Mouse (Mus musculus) heart, postnatal 4 days (tissue): Measurements from ENCODE around the gene Arhgap40. TPM values are rescaled to one million over a fixed set of nuclear protein-coding genes. Genes with fewer than 3 reads are reported as not detected.

Experiments
- DNase-seq: peaks from one replicate; pipeline ENCODE4 v3.0.0; 2021
- total RNA-seq, 2 experiments: library from RNA; stranded (reverse); gene quantifications; 2 replicates each; pipeline ENCODE4 v1.2.3; 2021

Gene Arhgap40
- total RNA-seq, result not detected

DNA sequence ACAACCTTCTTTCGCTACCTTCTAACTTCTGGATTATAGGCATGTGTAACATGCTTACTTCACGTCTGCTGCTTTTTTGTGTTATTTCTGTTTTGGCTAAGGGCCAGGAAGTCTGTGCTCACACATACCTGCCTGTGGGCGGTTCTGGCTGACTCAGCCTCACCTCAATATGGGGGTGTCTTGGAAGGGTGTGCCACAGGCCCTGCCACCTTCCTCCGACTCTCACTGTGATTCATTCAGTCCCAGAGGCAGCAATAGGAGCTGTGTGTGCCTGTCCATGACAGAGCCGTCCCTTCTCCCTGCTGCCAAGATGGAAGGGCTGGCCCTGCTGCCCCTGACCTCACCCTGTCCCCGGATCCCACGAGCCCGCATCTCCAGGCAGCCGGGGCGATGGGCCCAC is at the start of gene Arhgap40:
Arhgap40 (plus strand) TSS at position 269 of the 400 bp plus-strand sequence.
- no peak for DNase-seq

GRCm38 (mm10) chr2:158474159-158474558 is 38.4 kb upstream of the Arhgap40 start:
- DNase-seq, result no peak

DNA sequence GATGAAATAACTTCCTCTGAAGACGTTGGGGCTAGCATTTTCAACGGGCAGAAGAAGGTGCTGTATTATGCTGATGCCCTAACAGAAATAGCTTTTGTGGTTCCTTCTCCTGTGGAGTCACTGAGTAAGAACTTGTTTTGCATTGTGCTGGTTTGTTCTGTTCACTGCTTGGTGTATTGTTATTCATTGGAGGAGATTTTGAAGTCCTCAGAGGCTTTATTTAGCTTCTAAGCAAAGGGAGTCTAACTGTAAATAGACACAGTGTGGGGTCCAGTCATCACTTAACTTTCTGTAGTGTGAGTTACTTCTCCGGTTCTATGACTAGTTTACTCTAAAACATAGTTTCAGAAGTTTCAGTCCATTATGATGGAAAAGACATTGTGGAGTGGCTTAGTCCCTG is 35.0 kb upstream of the Arhgap40 start:
- DNase-seq, result no peak

DNA sequence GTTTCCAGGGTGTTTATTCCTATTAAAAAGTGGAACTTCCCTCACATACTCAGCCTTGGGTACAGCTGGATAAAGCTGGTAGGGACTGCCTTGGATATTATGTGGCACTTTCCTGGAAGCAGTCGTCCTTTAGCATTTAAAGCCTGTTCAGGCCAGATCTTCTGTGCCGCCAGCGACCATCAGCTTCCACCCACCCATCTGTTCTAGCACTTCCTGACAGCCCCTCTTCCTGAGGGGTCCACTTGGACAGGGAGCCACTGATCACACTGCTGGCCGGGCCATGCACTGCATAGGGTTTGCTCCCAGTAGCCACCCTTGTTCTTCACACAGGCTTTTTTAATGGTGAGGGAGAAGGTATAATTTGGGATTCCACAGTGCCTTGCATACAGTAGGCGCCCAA is 14.1 kb upstream of the Arhgap40 start:
- no peak for DNase-seq

- no peak for DNase-seq
These were observed 10.5 kb upstream of the Arhgap40 start, which contains the start of gene Adig for GRCm38 (mm10) chr2:158501836-158502812. TSS of gene Adig (plus strand) at chr2:158502612.

GRCm38 (mm10) chr2:158503226-158503625 is 9.4 kb upstream of the Arhgap40 start:
- no peak for DNase-seq

GRCm38 (mm10) chr2:158503671-158504070 is 8.9 kb upstream of the Arhgap40 start:
- no peak for DNase-seq

- no peak for DNase-seq
These were observed 6.1 kb upstream of the Arhgap40 start for GRCm38 (mm10) chr2:158506475-158506874.

DNA sequence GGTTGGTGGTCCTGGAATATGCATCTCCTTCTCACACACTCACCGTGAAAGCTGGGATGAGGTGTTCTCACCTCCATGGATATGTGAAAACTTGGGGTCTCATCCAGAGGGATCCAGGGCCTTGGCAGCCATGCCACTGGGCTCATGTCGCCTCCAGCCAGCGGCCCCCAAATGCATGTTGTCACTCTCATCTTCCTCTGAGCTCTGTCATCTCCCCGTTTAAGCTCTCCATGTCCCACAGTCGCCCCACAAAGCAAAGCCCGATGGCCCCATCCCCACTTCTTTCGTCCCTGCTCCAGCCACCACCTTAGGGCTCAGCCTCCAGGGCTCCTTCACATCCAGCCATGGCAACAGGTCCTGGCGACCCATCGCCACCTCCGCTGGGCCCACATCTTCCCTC is 5.5 kb upstream of the Arhgap40 start:
- DNase-seq, result no peak

- peak; percentile 64 for DNase-seq
These were observed 1.9 kb upstream of the Arhgap40 start for GRCm38 (mm10) chr2:158510665-158511064.

DNA sequence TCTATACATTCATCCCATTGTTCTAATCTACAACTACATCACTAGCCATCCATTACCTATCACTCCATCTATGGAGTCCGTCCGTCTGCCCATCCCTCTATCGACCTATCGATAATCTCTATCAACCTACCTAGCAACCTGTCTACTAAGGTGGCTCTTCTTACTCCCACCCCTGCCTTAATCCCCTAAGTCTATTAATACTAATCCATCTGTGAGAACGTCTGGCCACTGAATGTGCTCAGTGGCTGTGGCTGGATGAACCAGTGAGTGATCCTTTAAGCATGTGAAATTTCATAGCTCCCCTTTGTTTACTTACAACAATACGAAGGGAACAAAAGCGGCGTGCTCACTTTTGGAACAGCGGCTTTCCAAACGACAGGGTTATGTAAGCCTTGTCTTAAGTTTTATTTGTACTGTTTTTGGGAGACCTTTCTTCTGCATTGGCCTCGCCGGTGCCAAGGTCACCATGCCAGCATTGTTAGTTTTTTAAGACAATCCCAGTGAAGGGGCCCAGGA is 1.3 kb downstream of the Arhgap40 start:
- DNase-seq, result no peak

GRCm38 (mm10) chr2:158518583-158518982 is 6.0 kb downstream of the Arhgap40 start:
- DNase-seq, result no peak

- DNase-seq, result no peak
These were observed 6.5 kb downstream of the Arhgap40 start for GRCm38 (mm10) chr2:158519071-158519470.

GRCm38 (mm10) chr2:158519800-158520199 is 7.2 kb downstream of the Arhgap40 start:
- no peak for DNase-seq

GRCm38 (mm10) chr2:158523060-158523459 is 10.5 kb downstream of the Arhgap40 start:
- DNase-seq, result peak; percentile 19

GRCm38 (mm10) chr2:158524129-158524860 is 11.7 kb downstream of the Arhgap40 start:
- DNase-seq, result peak; percentile 52

GRCm38 (mm10) chr2:158534090-158534489 is 21.5 kb downstream of the Arhgap40 start:
- DNase-seq, result peak; percentile 68

DNA sequence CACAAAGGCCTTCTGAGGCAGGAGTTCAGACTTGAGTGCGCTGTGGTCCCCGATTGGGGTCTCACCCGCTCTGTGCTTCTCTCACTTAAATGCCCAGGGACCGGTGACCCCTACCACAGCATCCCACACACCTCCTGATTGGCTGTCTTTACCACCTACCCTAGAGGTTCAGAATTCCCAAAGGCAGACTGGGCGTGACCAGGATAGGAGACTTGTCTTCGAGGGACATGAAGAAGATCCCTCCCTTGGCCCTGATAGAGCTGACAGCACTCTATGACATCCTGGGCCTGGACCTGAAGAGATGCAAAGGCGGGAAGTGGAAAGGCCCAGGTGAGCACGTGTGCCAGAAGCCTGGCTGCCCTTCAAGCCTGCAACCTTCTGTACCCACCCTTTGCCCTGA is 22.0 kb downstream of the Arhgap40 start:
- DNase-seq, result no peak

DNA sequence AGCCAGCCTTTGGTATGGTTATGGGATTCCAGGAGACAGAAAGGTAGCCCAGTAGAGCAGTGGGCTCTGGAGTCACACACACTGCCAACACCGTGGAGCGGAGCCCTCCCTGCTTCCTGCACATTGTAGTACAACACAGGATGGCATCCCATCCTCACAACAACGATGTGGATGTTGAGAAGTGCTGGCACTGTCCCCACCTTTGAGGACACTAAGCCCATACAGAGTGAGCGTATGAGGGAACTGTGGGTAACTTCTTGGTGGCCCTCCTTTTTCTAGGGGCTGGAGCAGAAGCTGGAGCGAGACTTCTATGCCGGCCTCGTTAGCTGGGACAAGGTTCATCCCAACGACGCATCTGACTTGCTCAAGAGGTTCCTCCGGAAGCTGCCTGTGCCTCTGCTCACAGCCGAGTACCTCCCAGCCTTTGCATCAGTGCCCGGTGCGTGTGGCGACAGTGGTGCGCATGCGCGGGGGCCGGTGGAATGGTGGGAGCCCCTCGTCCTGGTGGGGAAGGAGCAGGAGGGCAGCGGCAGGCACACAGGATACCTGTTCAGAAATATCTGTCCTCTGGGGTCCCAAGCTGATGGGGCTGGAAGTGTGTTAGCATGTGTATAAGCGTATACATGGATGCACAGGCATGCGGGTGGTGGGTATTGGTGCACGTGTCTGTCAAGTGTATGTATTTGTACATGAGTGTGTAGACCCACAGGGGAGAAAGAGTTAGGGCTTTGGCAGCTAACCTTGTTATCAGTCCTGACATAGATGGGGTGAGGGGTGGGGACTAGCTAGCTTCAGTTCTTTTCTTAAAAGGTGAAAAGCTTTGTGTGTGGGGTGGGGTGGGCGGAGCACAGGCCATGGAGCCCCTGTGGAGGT is 27.1 kb downstream of the Arhgap40 start:
- no peak for DNase-seq

- no peak for DNase-seq
These were observed 28.7 kb downstream of the Arhgap40 start for GRCm38 (mm10) chr2:158541286-158541685.

DNA sequence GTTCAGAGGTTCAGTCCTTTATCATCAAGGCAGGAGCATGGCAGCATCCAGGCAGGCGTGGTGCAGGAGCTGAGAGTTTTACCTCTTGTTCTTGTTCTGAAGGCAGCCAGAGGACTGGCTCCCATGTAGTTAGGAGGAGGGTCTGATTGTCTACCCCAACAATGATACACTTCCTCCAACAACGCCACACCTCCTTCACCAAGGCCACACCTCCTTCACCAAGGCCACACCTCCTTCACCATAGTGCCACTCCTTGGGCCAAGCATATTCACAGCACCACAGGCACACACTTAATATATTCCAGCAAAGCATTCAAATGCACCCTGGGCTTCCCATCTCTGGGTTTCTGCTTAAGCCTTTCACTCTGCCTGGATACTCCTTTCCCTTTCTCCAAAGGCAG is 32.7 kb downstream of the Arhgap40 start:
- DNase-seq, result no peak

GRCm38 (mm10) chr2:158546751-158547150 is 34.2 kb downstream of the Arhgap40 start:
- DNase-seq, result peak; percentile 82
